Mouse (Mus musculus): ENCODE measurements around the gene Zfp526. TPM values are rescaled to one million over a fixed set of nuclear protein-coding genes. Genes with fewer than 3 reads are reported as not detected.

Gene Zfp526
- total RNA-seq, 2 experiments from 2014 or later, result 15.9 to 16.3 TPM

Small RNA genes lying within 50 kb of the gene (microRNA-seq; reads per million reads assigned to microRNA genes)
- not detected for gene Mir7048

Other genes with a start within 250 kb of the Zfp526 start
- gene Rabac1, start 248.7 kb upstream of the Zfp526 start, total RNA-seq (2021), result 100 to 1,000 TPM; 204 to 208 TPM
- 10 to 100 TPM; 66.4 to 69.0 TPM for gene Atp1a3, start 215.5 kb upstream of the Zfp526 start, total RNA-seq (2021)
- gene Grik5, start 149.1 kb upstream of the Zfp526 start, total RNA-seq (2021), result 10 to 100 TPM; 38.1 to 45.1 TPM
- 10 to 100 TPM; 22.3 to 24.4 TPM for gene Zfp574, start 148.9 kb upstream of the Zfp526 start, total RNA-seq (2021)
- gene Pou2f2, start 41.7 kb upstream of the Zfp526 start, total RNA-seq (2021), result 1 to 10 TPM; 3.7 to 4.1 TPM
- gene Dedd2, start 810 bp upstream of the Zfp526 start, total RNA-seq (2021), result 10 to 100 TPM; 15.6 to 16.4 TPM
- gene Gsk3a, start 16.4 kb downstream of the Zfp526 start, total RNA-seq (2021), result 10 to 100 TPM; 84.8 to 89.3 TPM
- 10 to 100 TPM; 47.5 to 50.4 TPM for gene Erf, start 29.3 kb downstream of the Zfp526 start, total RNA-seq (2021)
- gene Cic, start 46.3 kb downstream of the Zfp526 start, total RNA-seq (2021), result 100 to 1,000 TPM; 162 to 174 TPM
- 10 to 100 TPM; 62.9 to 70.0 TPM for gene Pafah1b3, start 76.6 kb downstream of the Zfp526 start, total RNA-seq (2021)
- not detected for gene Prr19, start 80.0 kb downstream of the Zfp526 start, total RNA-seq (2021)
- 1 to 10 TPM; 4.0 to 5.4 TPM for gene Tmem145, start 84.7 kb downstream of the Zfp526 start, total RNA-seq (2021)
- gene Megf8, start 95.7 kb downstream of the Zfp526 start, total RNA-seq (2021), result 10 to 100 TPM; 51.4 to 55.6 TPM
- not detected for gene Cnfn, start 148.3 kb downstream of the Zfp526 start, total RNA-seq (2021)
- gene Lipe, start 177.3 kb downstream of the Zfp526 start, total RNA-seq (2021), result 100 to 1,000 TPM; 139 to 178 TPM
- gene Cxcl17, start 191.5 kb downstream of the Zfp526 start, total RNA-seq (2021), result not detected

Measured in adrenal gland, postnatal 4 days (tissue).